Mouse (Mus musculus) embryo, embryonic 10 days (tissue): ENCODE results near the gene Acsl1.
"Not testable (repeated sequence)": the region's sequence is repeated elsewhere in the genome, so short reads cannot be mapped to it uniquely, and the experiment has no call there.

ENCODE experiments used
- DNase-seq: peaks from one replicate; pipeline ENCODE4 v3.0.0-alpha.2; 2015; ENCODE audit warnings: low spot score

Acsl1 gene

DNA sequence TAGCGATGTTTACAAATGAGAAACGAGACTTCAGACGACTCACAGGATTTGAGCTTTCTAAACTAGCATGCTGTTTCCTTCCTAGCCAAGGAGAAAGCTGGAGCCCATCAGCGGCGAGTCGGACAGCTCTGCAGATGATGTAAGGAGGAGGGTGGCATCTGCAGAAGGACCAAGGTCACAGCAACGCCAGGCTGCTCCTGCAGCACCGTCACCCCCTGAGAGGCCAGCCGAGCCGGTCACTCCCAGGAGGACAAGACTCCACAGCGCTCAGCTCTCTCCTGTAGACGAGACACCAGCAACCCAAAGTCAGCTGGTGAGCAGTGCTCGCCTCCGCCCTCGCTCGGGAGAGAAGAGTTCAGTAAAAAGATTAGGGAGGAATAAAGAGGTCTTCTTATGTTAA is 91.5 kb downstream of the Acsl1 start:
- DNase-seq: no peak

DNA sequence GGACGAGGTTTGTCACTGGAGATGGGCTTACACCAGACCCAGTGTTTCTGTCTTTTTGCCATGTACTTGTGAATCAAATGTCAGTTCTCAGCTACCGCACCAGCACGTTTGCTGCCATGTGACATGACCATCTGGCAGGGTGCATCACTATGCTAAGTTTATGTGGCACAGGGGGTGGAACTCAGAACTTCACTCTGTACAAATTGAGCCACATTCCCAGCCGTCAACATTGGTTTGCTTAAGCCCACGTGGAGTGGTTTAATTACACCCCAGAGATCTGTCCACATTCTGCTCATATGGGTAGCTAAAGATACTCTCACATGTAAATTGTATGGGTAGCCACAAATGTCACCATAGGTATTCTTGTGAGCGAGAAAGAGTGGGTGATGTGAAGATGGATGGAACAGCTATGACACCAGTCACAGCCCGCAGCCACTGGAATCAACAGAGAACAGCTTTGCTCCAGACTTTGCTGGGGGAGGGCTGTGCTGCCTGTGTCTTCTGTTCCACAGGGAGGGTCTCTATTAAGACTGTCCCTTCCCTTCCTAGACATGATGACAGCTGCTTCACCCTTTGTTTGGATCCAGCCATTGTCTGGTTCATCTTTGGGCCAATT is 96.2 kb downstream of the Acsl1 start:
- DNase-seq: no peak

DNA sequence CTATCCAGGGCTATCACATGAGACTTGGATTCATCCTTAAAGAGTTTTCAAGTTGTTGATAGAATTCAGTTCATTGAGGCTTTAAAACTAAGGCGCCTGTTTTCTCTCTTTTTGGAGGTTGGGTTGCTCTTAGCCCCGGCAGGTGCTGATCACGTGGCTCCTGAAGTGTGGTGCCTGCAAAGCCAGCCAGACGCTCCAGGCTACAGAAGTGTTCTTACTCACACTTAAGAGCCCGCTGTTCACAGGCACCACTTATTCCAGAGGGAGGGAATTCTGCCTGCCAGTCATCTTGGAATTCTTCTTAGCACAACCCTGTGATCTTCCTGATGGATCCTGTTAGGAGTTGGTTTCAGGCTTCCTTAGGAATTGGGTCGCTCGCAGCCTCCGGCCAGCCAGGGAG is 97.1 kb downstream of the Acsl1 start:
- no peak for DNase-seq

DNA sequence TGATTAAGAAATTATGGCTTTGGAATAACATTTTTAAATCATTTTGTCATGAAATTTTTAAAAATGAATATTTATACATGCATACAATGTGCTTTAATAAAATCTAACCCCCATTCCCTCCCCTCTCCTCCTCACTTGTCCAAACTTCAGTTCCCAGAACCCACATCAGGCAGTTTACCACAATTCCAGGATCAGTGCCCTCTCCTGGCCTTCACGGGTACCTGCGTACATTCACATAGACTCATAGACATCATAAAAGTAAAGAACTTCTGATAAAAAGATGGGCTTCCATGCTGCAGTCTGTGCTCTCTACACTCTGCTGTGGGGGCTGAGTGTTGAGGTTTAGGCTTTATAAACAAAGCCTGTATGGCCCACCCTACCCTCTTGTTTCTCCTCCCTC is 98.1 kb downstream of the Acsl1 start:
- no peak for DNase-seq

DNA sequence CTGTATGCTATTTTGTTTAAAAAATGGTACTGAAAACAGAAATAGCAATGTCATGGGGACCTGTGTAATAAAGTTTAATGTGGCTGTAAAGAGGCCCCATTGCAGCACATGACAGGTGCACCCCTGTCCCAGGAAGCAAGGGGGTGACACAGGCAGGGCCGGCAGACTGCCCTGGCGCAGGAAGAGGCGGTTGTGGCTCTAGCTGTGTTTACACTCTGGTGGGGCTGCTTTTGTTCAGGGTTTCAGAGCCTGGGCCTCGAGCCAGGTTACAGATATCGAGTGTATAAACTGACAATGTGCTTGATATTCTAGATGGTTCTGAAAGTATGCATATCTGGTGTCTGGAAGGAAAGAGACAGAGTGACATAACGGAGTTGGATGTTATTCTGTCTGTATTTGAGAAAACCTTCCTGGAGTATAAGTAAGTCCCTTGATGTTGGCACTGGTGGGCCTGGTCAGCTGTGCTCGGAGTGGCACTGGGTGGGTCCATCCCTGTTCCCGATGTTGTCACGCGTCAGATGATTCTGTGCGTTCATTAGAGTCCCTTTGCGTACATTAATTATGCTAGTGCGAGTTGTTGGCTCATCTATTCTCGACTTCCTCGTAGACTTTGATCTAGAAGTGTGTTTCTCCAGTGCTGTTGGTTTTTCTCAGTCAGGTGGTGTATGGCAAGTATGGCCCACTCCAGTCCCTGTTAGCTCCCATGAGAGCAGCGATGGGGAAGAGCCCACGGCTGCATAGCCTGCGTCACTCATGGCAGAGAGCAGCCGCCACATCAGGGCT is 99.0 kb downstream of the Acsl1 start:
- DNase-seq: no peak

DNA sequence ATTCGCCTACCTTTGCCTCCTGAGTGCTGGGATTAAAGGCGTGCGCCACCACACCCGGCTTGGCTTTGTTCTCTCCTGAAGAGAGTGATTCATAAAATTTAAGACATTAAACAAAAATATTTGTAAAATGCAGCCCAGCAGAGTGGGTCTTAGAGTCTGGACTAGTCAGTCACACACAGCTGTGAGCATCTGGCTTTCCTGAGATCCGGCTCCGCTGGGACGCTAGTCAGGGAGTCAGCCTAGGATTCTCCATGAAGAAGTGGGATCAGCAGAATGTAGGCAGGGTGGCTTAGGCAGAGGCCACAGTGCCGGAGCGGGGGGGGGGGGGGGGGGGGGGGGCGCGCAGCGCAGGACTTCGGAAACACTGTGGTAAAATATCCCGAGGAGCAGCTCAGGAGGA is 99.8 kb downstream of the Acsl1 start:
- DNase-seq: no peak

DNA sequence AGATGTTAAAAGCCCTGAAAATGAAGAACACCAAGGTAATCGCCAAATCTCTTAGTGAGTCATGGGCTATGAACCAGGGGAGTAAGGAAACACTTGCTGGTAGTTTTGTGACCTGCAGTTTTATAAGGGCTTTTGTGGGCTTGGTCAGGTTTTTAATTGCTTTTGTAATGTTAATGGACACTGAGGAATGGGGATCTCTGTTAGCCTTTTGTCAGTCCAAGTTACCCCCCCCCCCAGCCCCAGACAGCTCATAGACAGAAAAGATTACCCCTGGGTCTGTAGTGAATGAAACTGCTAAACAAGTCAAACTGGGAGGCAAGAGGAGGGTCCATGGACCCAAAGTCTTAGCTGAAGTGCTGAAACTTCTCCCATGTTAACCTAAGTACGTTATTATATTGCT is 102.6 kb downstream of the Acsl1 start:
- no peak for DNase-seq

DNA sequence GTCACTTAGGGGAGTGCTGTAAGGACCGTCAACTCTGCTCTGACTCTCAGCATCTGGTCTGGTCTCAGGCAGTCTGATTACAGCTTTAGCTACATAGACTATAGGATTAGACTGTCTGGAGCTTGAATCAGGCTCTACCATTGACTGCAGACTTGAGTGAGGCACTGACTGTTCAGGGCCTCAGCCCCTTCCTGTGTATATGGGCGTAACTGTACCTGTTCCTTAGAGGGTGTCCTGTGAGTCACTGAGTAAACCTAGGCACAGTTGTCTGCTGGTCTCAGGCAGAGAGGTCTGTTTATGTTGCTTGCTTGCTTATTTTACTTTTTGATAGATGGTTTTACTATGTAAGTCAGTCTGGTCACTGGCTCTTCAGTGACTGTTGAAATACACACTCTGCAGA is 103.1 kb downstream of the Acsl1 start:
- DNase-seq: no peak

DNA sequence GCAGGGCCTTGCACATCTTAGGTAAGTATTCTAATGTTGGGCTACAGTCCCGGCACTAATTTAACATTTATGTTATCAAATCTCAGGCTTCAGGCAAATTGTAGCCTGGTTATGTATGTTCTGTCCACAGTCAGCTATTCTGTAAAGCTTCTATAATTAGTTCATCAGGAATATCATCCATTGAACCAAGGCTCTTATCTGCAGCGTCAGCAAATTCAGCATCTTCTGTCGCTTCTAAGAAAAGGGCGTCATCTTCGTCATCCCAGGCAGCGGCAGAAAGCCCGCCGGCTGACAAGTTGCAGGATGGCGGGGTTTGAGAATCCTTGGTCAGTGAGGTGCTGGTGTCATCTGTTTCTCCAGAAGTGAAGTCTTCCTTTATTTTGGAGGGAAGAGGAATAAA is 108.0 kb downstream of the Acsl1 start:
- DNase-seq: no peak

DNA sequence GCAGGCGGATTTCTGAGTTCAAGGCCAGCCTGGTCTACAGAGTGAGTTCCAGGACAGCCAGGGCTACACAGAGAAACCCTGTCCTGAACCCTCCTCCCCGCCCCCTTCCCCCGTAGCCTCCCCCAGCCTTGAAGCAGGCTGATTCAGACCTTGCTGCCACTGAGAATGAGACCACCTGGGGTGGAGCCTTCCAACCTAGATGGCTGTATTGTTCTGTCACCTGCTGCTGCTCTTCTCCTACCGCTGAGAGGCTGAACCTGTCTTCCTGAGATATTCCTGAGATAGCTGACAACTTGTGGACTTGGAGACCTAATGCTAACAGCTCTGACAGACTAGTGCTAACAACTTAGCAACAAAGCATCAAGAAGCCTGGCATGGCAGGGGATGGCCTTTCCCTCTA is 113.5 kb downstream of the Acsl1 start:
- DNase-seq: not testable (repeated sequence)

DNA sequence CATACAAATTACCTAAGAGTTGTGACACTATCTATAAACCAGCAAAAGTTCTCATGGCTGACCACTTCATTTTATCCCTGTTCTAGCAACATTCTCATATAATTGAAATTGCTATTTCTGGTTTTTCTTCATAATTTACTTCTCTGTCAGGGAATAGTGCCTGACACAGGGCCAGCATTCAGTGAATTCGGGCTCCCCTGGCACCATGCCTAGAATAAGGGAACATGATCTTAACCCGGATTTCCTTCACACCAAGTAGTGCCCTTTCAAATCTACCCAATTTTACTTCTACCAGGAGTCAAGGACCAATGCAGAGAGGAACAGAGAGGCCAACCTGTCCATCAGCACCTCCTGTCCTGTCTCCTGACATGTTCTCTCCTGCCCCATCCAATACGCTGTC is 114.7 kb downstream of the Acsl1 start:
- DNase-seq: no peak
